Mouse (Mus musculus) cerebellum, adult 11-12 months (tissue): ENCODE measurements around the gene Smr2.
"Not testable (repeated sequence)": the region's sequence is repeated elsewhere in the genome, so short reads cannot be mapped to it uniquely, and the experiment has no call there.

Experiments
- DNase-seq: peaks from one replicate; pipeline ENCODE4 v3.0.0; 2022

The Smr2 gene

GRCm38 (mm10) chr5:88086256-88086655 is at the start of gene Smr2:
TSS of gene Smr2 (plus strand) at chr5:88086556.
- not testable (repeated sequence) for DNase-seq

- DNase-seq: no peak
Observed at GRCm38 (mm10) chr5:88111430-88111829, 25.1 kb downstream of the Smr2 start, which contains the start of gene Gm11116. TSS of gene Gm11116 (minus strand) at chr5:88111530.

- no peak for DNase-seq
Observed at GRCm38 (mm10) chr5:88153999-88154398, 67.6 kb downstream of the Smr2 start, which contains the start of gene Gm11115. TSS of gene Gm11115 (minus strand) at chr5:88154099.
